Mouse (Mus musculus): ENCODE measurements around the gene Gm3558. TPM values are rescaled to one million over a fixed set of nuclear protein-coding genes. Genes with fewer than 3 reads are reported as not detected.
"Not testable (repeated sequence)": the region's sequence is repeated elsewhere in the genome, so short reads cannot be mapped to it uniquely, and the experiment has no call there.

The Gm3558 gene
- 0.72 and 0.84 TPM in 2 replicates for polyA plus RNA-seq (2012; rRNA removed)

DNA sequence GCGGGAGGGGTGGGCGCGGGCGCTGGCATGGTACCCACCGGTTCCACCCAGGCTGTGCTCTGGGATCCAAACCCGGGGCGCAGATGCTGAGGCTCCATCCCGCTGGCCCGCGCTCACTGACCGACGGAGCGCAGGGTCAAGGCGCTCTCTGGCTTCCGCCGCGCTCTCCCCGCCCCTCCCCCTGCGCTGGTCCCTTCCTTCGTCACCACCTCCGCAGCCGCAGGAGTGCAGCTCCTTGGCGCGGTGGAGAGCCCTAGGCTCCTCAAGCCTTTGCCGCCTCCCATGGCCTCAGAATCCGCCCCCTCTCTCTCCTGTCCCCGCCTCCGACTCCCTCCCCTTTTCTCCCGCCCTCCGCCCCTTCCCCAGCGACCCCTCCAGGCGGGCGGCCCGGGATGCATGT is at the start of gene Gm3558:
Gm3558 (minus strand) TSS at position 185 of the 400 bp plus-strand sequence.
- DNase-seq (ENCODE audit: low read depth): not testable (repeated sequence)

DNA sequence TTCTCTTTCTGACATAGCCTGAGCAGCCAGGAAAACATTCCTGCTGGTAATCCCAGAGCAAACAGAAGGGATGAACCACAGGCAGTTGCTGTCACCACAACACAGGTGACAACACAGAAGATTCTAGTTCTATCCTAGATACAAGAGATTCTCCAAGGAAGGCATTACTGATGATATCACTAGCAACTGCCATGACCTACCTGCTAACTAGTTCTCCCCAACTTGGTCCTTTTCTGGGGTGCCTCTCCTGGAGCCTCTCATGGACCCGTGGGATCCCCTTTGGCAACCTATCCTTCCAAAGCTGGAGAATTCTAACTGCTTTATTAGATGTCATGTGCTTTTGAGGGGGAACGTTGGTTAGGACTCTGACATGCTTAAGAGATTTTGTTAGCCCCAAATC is 27.1 kb upstream of the Gm3558 start, which contains the start of gene Gm10338:
Gm10338 (minus strand) TSS at position 101 of the 400 bp plus-strand sequence.
- DNase-seq (ENCODE audit: low read depth): not testable (repeated sequence)

DNA sequence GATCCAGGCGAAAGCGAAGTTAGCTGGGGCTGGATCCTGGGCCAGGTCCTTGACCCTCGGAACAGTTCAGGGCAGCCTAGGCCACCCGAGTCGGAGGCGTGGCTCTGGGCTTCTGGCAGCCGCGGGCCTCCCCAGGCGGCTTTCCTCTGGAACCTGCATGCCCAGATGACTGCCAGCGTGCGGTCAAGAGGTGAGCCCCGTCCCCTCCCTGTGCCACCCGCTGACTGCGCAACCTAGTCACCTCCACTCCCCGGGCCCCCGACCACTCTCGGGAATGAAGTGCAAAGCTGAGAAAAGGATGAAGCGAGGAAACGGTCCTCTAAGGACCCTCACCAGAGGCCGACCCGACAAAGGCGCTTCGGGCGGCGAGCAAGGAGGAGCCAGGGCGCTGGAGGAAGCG is 476 bp downstream of the Gm3558 start:
- DNase-seq (ENCODE audit: low read depth): not testable (repeated sequence)

DNA sequence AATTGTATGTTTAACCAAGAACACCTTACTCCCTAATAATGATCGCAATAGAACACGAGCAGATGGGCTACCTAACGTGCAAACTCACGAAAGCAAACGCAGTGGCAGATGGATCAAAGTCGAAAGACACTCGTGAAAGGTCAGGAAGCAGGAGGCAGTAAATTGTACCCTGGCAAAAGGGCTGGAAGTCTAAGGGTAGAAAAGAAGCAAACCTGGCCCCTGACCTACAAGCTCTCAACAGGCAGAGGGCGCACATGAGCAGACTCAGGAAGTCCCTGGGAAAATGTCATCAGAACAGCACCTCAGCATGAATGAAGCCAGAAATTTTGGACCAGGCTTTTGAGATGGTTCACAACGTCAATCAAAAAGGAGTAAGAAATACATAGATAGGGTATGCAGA is 1.1 kb downstream of the Gm3558 start:
- DNase-seq (ENCODE audit: low read depth): not testable (repeated sequence)

Other genes with a start within 250 kb of the Gm3558 start
- not detected in 2 replicates for gene Gm5797, start 236.2 kb downstream of the Gm3558 start, polyA plus RNA-seq (2012; rRNA removed)
- gene Gm8374, start 203.4 kb downstream of the Gm3558 start, polyA plus RNA-seq (2012; rRNA removed): not detected in 2 replicates
- not detected in 2 replicates for gene Gm3755, start 117.6 kb downstream of the Gm3558 start, polyA plus RNA-seq (2012; rRNA removed)
- 0.07 and 0.09 TPM in 2 replicates for gene Gm3752, start 84.8 kb downstream of the Gm3558 start, polyA plus RNA-seq (2012; rRNA removed)
- gene Gm10338, start 27.0 kb upstream of the Gm3558 start, polyA plus RNA-seq (2012; rRNA removed): not detected in 2 replicates
- gene Gm10128, start 75.4 kb upstream of the Gm3558 start, polyA plus RNA-seq (2012; rRNA removed): not detected in 2 replicates
- 0.51 TPM in 1 of 2 replicates, not detected in the other for gene Gm26661, start 223.0 kb upstream of the Gm3558 start, polyA plus RNA-seq (2012; rRNA removed)
- gene Flnb, start 249.4 kb upstream of the Gm3558 start, polyA plus RNA-seq (2012; rRNA removed): 37.8 and 37.9 TPM in 2 replicates